Comparison of ENCODE assay signal across 27 mouse cellular contexts in the genomic region with DNA sequence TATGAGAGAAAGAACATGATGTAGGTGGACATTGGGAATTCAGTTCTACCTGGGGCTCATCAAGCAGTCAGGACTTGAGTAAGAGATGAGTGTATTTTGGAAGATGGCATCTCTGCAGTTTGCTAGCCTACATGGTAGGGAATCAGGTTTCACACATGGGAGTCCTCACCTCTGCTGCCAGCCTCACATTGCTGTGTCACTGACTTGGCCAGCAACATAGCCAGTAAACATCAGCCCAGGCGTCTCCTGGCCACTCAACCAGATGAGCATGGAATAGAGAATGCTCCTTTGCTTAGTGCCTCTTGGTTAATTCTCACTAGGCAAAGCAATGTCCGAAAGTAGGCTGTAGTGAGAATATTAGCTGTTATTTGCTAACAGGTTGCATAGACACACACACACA.
"Had no signal": no experiment of that assay in that cellular context is flagged by ENCODE, and none has a peak within 500 bp of the region (broad histone marks: within the 10 kb centered on the region; RNA-seq: fewer than 3 reads in every experiment).

No protein-coding gene starts in this region.

- H3K9ac ChIP-seq: heart, embryonic 13.5 days; heart, embryonic 15.5 days; hindbrain, embryonic 12.5 days; hindbrain, embryonic 14.5 days; intestine, embryonic 15.5 days; limb, embryonic 12.5 days; liver, embryonic 13.5 days; liver, embryonic 15.5 days had no signal

- H3K27me3 ChIP-seq: heart, embryonic 13.5 days; heart, embryonic 15.5 days; hindbrain, embryonic 12.5 days; intestine, embryonic 15.5 days; limb, embryonic 12.5 days; liver, embryonic 13.5 days; liver, embryonic 15.5 days had no signal

- ATAC-seq: forebrain, embryonic 16.5 days; hindbrain, embryonic 16.5 days; inflammation-experienced regulatory T-cells, adult 6 months; intestine, embryonic 15.5 days; intestine, postnatal 0 days had no signal

- DNase-seq: gastrocnemius, postnatal 14 days; gastrocnemius, postnatal 36 days; heart, adult 2 months; heart, postnatal 4 days; kidney, adult 18-20 months; kidney, adult 8-10 months; kidney, postnatal 10 days; kidney, postnatal 4 days; liver; liver, embryonic 13.5 days had no signal

- H3K9me3 ChIP-seq: heart, embryonic 13.5 days; heart, embryonic 15.5 days; hindbrain, embryonic 10.5 days; hindbrain, embryonic 12.5 days; intestine, embryonic 15.5 days; limb, embryonic 10.5 days; limb, embryonic 12.5 days; liver, embryonic 13.5 days; liver, embryonic 15.5 days had no signal

- H3K27ac ChIP-seq: heart, adult 2 months; heart, embryonic 13.5 days; heart, embryonic 15.5 days; hindbrain, embryonic 10.5 days; hindbrain, embryonic 12.5 days; hindbrain, embryonic 14.5 days; intestine, embryonic 15.5 days; layer of hippocampus, adult 2 months; left cerebral cortex, adult 2 months; limb, embryonic 10.5 days; limb, embryonic 12.5 days; liver, embryonic 13.5 days; liver, embryonic 15.5 days had no signal

- H3K4me3 ChIP-seq: heart, adult 2 months; heart, embryonic 13.5 days; heart, embryonic 15.5 days; hindbrain, embryonic 10.5 days; hindbrain, embryonic 12.5 days; intestine, embryonic 15.5 days; layer of hippocampus, adult 2 months; left cerebral cortex, adult 2 months; limb, embryonic 10.5 days; limb, embryonic 12.5 days; liver, embryonic 13.5 days; liver, embryonic 15.5 days had no signal

- H3K36me3 ChIP-seq: heart, embryonic 13.5 days; heart, embryonic 15.5 days; hindbrain, embryonic 10.5 days; hindbrain, embryonic 12.5 days; intestine, embryonic 15.5 days; limb, embryonic 10.5 days; limb, embryonic 12.5 days; liver, embryonic 13.5 days; liver, embryonic 15.5 days had no signal

- H3K4me1 ChIP-seq: heart, embryonic 13.5 days; heart, embryonic 15.5 days; hindbrain, embryonic 10.5 days; hindbrain, embryonic 12.5 days; intestine, embryonic 15.5 days; limb, embryonic 10.5 days; limb, embryonic 12.5 days; liver, embryonic 13.5 days; liver, embryonic 15.5 days had no signal

- H3K4me2 ChIP-seq: heart, embryonic 11.5 days; heart, embryonic 13.5 days; heart, embryonic 15.5 days; hindbrain, embryonic 12.5 days; hindbrain, embryonic 14.5 days; intestine, embryonic 15.5 days; limb, embryonic 12.5 days; liver, embryonic 11.5 days; liver, embryonic 13.5 days; liver, embryonic 15.5 days had no signal
